Mouse (Mus musculus): ENCODE results near the gene Kti12. TPM values are rescaled to one million over a fixed set of nuclear protein-coding genes. Genes with fewer than 3 reads are reported as not detected.

Gene Kti12
- total and polyA plus RNA-seq, 3 experiments = 36.1 to 81.3 (median 66.0) TPM

DNA sequence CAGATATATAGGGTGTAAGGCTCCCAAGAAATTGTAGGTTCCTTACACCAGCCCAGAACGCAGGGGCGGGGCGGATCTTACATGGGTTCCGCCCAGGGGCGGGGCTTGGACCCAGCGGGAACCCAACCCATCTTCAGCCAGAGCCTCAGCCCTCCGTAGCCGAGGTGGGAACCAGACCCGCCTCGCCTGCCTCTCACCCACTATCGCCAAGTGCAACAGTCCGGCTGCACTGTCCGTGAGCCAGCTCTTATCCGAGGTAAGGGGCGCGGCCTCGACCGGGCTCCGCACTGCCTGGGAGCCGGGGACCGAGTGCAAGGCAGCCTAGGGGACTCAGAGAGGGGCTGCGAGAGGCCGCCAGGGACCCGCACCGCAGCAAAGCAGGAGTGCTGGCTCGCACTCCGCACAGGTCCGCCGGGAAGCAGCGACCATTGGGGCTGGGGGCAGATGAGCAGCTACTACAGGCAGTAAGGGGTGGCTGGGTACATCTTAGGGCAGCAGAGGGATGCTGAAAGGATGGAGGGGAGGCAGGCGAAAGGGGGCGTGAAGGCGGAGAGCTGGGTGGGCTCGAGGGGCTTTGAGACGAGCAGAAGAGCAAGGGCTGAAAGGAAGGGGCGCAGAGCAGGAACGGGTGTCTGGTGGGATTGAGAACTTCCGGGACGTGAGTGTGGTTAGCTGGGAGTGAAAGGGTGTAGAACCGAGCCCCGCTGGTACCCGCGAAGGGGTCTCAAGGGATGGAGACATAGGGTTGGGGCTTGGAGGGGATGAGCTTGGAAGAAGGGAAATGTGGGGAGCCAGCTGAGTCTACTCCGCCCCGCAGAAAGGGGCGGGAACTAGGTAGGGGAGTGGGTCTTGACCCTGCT, 31.6 kb downstream of the Kti12 start, which contains the start of gene Rab3b:
Rab3b (plus strand) TSS at position 101 of the 860 bp plus-strand sequence.
- H3K4me1 ChIP-seq (ENCODE audit: control insufficient read depth in 1 of 2, insufficient read depth in 2 of 2) = peaks cover 7 to 10% of the 10 kb centered on the region in 2 experiments
- in situ Hi-C loops (cut with MboI; ENCODE audit: low pct_ligation_motif_present, low pct_unique_long_range_greater_than_20kb, low sequenced_read_pairs) = no loop called here
- H3K79me2 ChIP-seq (replicated peaks; ENCODE audit: control insufficient read depth, extremely low read depth, insufficient read depth, poor library complexity, severe bottlenecking) = no peaks in the 10 kb centered on the region
- dilution Hi-C loops (cut with MboI; ENCODE audit: extremely low pct_ligation_motif_present, extremely low pct_unique_long_range_greater_than_20kb, low sequenced_read_pairs) = no loop called here
- H3K27me3 ChIP-seq (replicated peaks) = no peaks in the 10 kb centered on the region
- TF ChIP-seq PAX5 (IDR thresholded peaks at IDR 0.05; ENCODE audit: low read length) (no peak), MYC (IDR thresholded peaks at IDR 0.05; ENCODE audit: low read depth, low read length) (no peak), ETS1 (conservative IDR thresholded peaks at IDR 0.05; ENCODE audit: low read depth, low read length) (no peak), POLR2A (IDR thresholded peaks at IDR 0.05; ENCODE audit: low read depth, low read length) (no peak), NRF1 (IDR thresholded peaks at IDR 0.05; ENCODE audit: low read depth, low read length) (no peak), CHD2 (IDR thresholded peaks at IDR 0.05; ENCODE audit: low read length) (no peak), CTCF (conservative IDR thresholded peaks at IDR 0.05 in 1 of 2, IDR thresholded peaks at IDR 0.05 in 1 of 2; ENCODE audit: low read depth in 2 of 2, low read length in 2 of 2) (no peak)
- peak within 1 kb of the TSS; percentile 73 for H3K4me2 ChIP-seq (ENCODE audit: insufficient read depth, low read depth, poor library complexity, severe bottlenecking)
- peak within 1 kb of the TSS; percentile 31; the same call in 1 of the 2 replicates for H3K9ac ChIP-seq (ENCODE audit: insufficient read depth, low read depth)
- no peaks in the 10 kb centered on the region for H3K9me3 ChIP-seq (replicated peaks; ENCODE audit: low read length)
- peak; percentile 29 for DNase-seq (ENCODE audit: extremely low read depth)
- H3K36me3 ChIP-seq (replicated peaks in 1 of 2; ENCODE audit: control insufficient read depth in 1 of 2, insufficient read depth in 1 of 2, low read length in 1 of 2) = no peaks in the 10 kb centered on the region
- H3K27ac ChIP-seq (ENCODE audit: insufficient read depth, low read depth) = no peak within 1 kb of the TSS
- H3K4me3 ChIP-seq (replicated peaks in 1 of 3; ENCODE audit: low read depth in 2 of 3, low read length in 2 of 3, poor library complexity in 1 of 3) = peak within 1 kb of the TSS in 2 of 3 experiments; percentile 38 to 74

DNA sequence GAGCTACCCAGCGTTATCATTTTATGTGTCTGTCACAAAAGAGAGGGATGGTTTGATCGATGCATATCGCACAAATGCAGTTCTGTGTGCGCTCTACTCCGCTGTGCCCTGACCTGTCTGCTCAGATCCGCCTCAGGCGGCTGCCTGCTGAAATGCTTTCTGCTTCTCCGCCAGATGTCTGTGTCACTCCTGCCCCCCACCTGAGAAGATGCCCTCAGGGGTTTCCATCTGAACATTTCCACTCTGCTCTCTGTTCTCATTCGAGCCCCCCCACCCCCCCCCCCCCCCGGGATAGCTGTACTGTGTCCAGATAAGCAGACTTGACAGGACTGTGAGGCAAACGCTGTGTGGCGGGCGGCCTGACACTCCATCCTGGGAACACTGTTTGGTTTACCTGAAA, 36.2 kb downstream of the Kti12 start:
- in situ Hi-C loops (cut with MboI; ENCODE audit: low pct_ligation_motif_present, low pct_unique_long_range_greater_than_20kb, low sequenced_read_pairs) = no loop called here
- no peak overlapping the region for H3K27ac ChIP-seq (ENCODE audit: insufficient read depth, low read depth)
- no peaks in the 10 kb centered on the region for H3K27me3 ChIP-seq (replicated peaks)
- no peaks in the 10 kb centered on the region for H3K36me3 ChIP-seq (replicated peaks in 1 of 2; ENCODE audit: control insufficient read depth in 1 of 2, insufficient read depth in 1 of 2, low read length in 1 of 2)
- dilution Hi-C loops (cut with MboI; ENCODE audit: extremely low pct_ligation_motif_present, extremely low pct_unique_long_range_greater_than_20kb, low sequenced_read_pairs) = no loop called here
- no peak overlapping the region for H3K4me3 ChIP-seq (replicated peaks in 1 of 3; ENCODE audit: low read depth in 2 of 3, low read length in 2 of 3, poor library complexity in 1 of 3)
- peaks cover 4 to 5% of the 10 kb centered on the region in 2 experiments; a peak in 3 of 4 replicates for H3K4me1 ChIP-seq (ENCODE audit: control insufficient read depth in 1 of 2, insufficient read depth in 2 of 2)
- H3K79me2 ChIP-seq (replicated peaks; ENCODE audit: control insufficient read depth, extremely low read depth, insufficient read depth, poor library complexity, severe bottlenecking) = no peaks in the 10 kb centered on the region
- no peak overlapping the region for H3K4me2 ChIP-seq (ENCODE audit: insufficient read depth, low read depth, poor library complexity, severe bottlenecking)
- TF ChIP-seq EP300 (IDR thresholded peaks at IDR 0.05; ENCODE audit: low read length) (no peak), RAD21 (IDR thresholded peaks at IDR 0.05; ENCODE audit: low read depth, low read length) (no peak), PAX5 (IDR thresholded peaks at IDR 0.05; ENCODE audit: low read length) (no peak), ZMIZ1 (IDR thresholded peaks at IDR 0.05; ENCODE audit: low read depth, low read length) (no peak), MAZ (IDR thresholded peaks at IDR 0.05; ENCODE audit: low read depth, low read length) (no peak), CHD1 (IDR thresholded peaks at IDR 0.05; ENCODE audit: low read depth, low read length) (no peak)
- DNase-seq (ENCODE audit: extremely low read depth) = no peak
- peaks cover 2% of the 10 kb centered on the region for H3K9me3 ChIP-seq (replicated peaks; ENCODE audit: low read length)
- no peak overlapping the region for H3K9ac ChIP-seq (ENCODE audit: insufficient read depth, low read depth)

GRCm38 (mm10) chr4:108887456-108887855, 39.9 kb downstream of the Kti12 start:
- in situ Hi-C loops (cut with MboI; ENCODE audit: low pct_ligation_motif_present, low pct_unique_long_range_greater_than_20kb, low sequenced_read_pairs) (no loop called here), dilution Hi-C loops (cut with MboI; ENCODE audit: extremely low pct_ligation_motif_present, extremely low pct_unique_long_range_greater_than_20kb, low sequenced_read_pairs) (no loop called here)
- DNase-seq (ENCODE audit: extremely low read depth) = no peak
- Histone ChIP-seq H3K9ac (ENCODE audit: insufficient read depth, low read depth) (no peak overlapping the region), H3K36me3 (replicated peaks in 1 of 2; ENCODE audit: control insufficient read depth in 1 of 2, insufficient read depth in 1 of 2, low read length in 1 of 2) (no peaks in the 10 kb centered on the region), H3K27me3 (replicated peaks) (no peaks in the 10 kb centered on the region), H3K4me1 (ENCODE audit: control insufficient read depth in 1 of 2, insufficient read depth in 2 of 2) (no peaks in the 10 kb centered on the region), H3K79me2 (replicated peaks; ENCODE audit: control insufficient read depth, extremely low read depth, insufficient read depth, poor library complexity, severe bottlenecking) (no peaks in the 10 kb centered on the region), H3K9me3 (replicated peaks; ENCODE audit: low read length) (peaks cover 2% of the 10 kb centered on the region), H3K4me2 (ENCODE audit: insufficient read depth, low read depth, poor library complexity, severe bottlenecking) (no peak overlapping the region), H3K4me3 (replicated peaks in 1 of 3; ENCODE audit: low read depth in 2 of 3, low read length in 2 of 3, poor library complexity in 1 of 3) (no peak overlapping the region), H3K27ac (ENCODE audit: insufficient read depth, low read depth) (no peak overlapping the region)
- TF ChIP-seq POLR2A (IDR thresholded peaks at IDR 0.05; ENCODE audit: low read depth, low read length) (no peak), ZMIZ1 (IDR thresholded peaks at IDR 0.05; ENCODE audit: low read depth, low read length) (no peak), NELFE (IDR thresholded peaks at IDR 0.05; ENCODE audit: low read depth, low read length) (no peak), IRF4 (IDR thresholded peaks at IDR 0.05; ENCODE audit: low read depth, low read length) (no peak), E2F4 (IDR thresholded peaks at IDR 0.05; ENCODE audit: insufficient replicate concordance, low read depth, low read length) (no peak), ELF1 (IDR thresholded peaks at IDR 0.05; ENCODE audit: low read depth, low read length) (no peak), UBTF (IDR thresholded peaks at IDR 0.05; ENCODE audit: low read depth, low read length) (no peak), CHD1 (IDR thresholded peaks at IDR 0.05; ENCODE audit: low read depth, low read length) (no peak), ZC3H11A (IDR thresholded peaks at IDR 0.05; ENCODE audit: low read depth, low read length) (no peak), NRF1 (IDR thresholded peaks at IDR 0.05; ENCODE audit: low read depth, low read length) (no peak), MEF2A (IDR thresholded peaks at IDR 0.05; ENCODE audit: borderline replicate concordance, low read depth, low read length) (no peak), TCF12 (IDR thresholded peaks at IDR 0.05; ENCODE audit: low read depth, low read length) (no peak)

Data from CH12.LX (cell line).